Mouse (Mus musculus): ENCODE results near the gene Arhgap31. TPM values are rescaled to one million over a fixed set of nuclear protein-coding genes. Genes with fewer than 3 reads are reported as not detected.

Gene Arhgap31
- total RNA-seq, 2 experiments from 2014 or later, result 18.0 to 18.7 TPM

- no peak for DNase-seq
- intact Hi-C loops (cut with DNase I), result no loop called here
These were observed 50.5 kb downstream of the Arhgap31 start for GRCm38 (mm10) chr16:38662575-38662974.

DNA sequence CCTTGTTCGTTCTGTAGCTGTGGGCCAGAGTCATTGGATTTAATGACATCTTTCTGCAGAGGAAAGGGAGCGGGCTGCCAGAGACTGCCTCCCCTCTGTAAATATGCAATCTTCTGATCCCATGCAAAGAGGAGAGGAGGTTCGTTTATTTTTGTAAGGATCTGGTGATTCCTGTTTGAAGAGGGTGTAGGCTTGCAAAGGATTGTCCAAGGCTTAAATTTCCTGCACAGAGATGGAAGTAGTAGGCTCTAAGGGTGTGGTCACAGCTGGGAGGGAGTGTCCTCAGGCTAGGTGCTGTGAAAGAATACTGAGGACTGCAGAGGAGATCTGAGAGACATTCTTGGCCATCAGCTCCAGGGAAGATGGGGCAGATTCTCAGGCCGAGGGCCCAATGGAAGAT, 58.8 kb downstream of the Arhgap31 start:
- intact Hi-C loops (cut with DNase I), result no loop called here
- DNase-seq, result no peak

- DNase-seq, result no peak
- intact Hi-C loops (cut with DNase I), result no loop called here
These were observed 59.6 kb downstream of the Arhgap31 start for GRCm38 (mm10) chr16:38653390-38653871.

DNA sequence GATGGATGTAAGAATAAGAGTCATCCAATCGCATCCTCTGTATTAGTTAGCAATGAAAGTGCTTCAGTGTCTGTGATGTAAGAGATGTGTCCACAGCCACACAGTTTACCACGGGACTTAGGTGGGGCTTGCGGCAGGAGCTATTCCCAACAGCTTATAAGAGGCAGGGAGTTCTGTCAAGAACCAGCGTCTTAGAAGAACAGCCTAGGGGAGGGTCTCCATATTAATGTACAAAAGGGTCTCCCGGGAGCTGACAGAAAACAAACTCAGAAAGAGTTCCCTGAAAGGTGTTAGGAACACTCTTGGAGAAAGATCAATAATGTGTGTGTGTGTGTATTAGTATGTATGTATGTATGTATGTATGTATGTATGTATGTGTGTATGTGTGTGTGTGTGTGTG, 60.4 kb downstream of the Arhgap31 start:
- intact Hi-C loops (cut with DNase I), result no loop called here
- DNase-seq, result no peak

DNA sequence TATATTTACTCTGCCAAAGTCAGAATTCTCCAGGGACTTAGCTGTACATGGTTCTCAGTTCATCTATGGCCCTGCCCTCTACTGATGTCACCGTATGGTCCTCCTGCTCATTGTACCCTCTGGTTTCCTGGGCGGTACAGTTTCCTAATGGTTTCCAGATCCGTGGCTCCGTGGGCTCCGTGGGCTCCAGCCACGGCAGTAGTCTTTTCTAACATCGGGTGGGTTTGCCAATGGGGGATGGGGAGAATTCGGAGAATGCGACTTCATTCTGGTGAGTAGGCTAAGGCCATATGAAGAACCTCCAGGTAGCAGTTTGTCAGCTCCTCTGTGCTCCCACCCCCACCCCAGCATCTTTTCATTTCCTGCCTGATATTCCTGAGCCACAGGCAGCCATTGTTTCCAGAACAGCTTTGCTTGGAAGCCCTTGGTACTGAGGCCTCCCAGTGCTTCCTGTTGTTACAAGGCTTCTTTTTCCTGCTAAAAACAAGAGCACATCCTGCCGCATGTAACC, 61.3 kb downstream of the Arhgap31 start:
- no peak for DNase-seq
- intact Hi-C loops (cut with DNase I), result no loop called here

- DNase-seq, result no peak
These were observed 61.8 kb downstream of the Arhgap31 start for GRCm38 (mm10) chr16:38651306-38651705.

DNA sequence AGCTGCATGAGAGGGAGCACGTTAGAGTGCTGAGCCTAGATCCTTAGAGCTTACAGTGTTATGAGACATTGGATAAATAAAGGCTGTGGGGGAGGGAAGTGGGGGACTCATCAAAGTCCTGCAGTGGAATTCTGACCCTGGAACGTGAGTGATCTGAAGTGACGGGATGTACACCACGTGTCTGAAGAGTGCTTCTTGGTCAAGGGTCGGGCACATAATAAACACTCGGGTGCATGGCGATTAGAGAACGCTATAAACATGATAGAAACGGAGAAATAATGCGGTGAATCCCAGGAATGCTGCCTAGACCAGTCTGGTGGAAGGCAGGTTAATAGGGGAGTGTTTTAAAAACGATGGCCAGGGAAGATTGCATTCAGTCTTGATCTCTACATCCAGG, 63.6 kb downstream of the Arhgap31 start:
- intact Hi-C loops (cut with DNase I), result no loop called here
- no peak for DNase-seq

More at GRCm38 (mm10) chr16:38651306-38651705, 61.8 kb downstream of the Arhgap31 start:
- intact Hi-C loops (cut with DNase I), result no loop called here

DNA sequence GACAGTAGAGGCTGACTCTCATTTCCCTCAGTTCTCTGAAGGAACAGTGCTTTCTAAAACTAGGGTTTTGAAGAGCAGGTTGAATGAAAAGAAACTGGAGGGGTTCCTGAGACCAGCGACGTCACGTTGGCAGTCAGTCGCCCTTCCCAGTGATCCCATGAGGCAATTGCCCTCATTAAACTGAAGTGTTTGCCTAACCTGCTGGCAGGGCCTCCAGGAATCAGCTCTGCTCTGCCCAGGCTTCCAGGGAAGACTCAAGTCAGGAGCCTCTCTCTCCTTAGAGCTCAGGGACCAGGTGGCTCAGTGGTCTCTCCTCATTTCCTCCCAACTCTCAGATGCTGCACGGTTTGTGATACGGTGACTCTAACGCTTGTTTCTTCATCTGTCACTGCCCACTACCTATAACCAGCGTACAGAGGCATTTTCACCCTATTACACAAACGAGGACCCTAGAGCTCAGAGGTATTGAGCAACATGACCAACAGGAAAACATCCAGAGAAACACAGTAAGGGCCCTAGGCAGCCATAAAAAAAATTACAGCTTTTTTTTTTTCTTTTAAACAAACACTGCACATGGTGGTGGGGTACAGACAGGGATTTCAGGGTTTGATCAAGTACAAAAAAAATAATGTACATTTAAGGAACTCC, 64.2 kb downstream of the Arhgap31 start:
- intact Hi-C loops (cut with DNase I), result no loop called here
- no peak for DNase-seq

DNA sequence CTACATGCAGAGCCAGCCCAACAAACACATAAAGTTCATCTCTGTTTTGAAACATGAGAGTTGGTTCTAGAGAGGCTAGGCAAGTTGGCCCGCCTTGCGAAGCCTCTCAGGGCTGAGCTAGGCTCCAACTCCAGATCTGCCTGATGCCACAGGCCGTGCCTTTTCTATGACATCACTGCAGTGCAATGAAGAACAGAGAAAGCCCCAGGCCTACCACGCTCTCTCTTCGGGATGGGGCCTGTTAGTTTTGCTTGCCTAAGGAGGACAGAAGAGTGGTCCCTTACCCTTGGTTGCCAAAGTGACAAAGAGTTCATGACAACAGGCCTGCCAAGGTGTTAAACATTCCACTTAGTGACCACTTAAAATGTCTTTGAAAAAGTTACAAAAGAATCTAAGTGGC, 64.9 kb downstream of the Arhgap31 start:
- DNase-seq, result no peak
- intact Hi-C loops (cut with DNase I), result no loop called here

GRCm38 (mm10) chr16:38644455-38644854, 68.6 kb downstream of the Arhgap31 start:
- intact Hi-C loops (cut with DNase I), result no loop called here

GRCm38 (mm10) chr16:38637085-38637484, 76.0 kb downstream of the Arhgap31 start:
- DNase-seq, result peak; percentile 19
- intact Hi-C loops (cut with DNase I), result no loop called here

More at GRCm38 (mm10) chr16:38644455-38644854, 68.6 kb downstream of the Arhgap31 start:
- DNase-seq, result no peak

DNA sequence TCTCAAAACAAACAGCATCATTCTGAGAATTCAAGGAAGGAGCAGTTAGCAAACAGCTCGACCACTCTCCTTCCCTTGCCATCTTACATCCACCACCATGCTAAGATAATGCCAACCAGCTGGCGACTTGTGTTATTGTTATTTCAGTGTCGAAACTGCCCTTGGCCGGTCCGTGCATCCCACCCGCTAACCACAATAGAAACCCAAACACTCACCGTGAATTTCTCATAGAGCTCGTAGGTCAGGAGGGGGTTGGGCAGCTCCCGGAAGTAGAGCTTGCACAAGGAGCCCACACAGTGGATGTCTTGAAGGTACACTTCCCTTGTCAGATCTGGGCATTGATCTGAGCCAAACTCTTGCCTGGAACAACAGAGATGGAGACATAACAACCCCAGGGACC, 76.4 kb downstream of the Arhgap31 start:
- intact Hi-C loops (cut with DNase I), result no loop called here
- no peak for DNase-seq

- intact Hi-C loops (cut with DNase I), result no loop called here
These were observed 77.2 kb downstream of the Arhgap31 start for GRCm38 (mm10) chr16:38635833-38636390.

DNA sequence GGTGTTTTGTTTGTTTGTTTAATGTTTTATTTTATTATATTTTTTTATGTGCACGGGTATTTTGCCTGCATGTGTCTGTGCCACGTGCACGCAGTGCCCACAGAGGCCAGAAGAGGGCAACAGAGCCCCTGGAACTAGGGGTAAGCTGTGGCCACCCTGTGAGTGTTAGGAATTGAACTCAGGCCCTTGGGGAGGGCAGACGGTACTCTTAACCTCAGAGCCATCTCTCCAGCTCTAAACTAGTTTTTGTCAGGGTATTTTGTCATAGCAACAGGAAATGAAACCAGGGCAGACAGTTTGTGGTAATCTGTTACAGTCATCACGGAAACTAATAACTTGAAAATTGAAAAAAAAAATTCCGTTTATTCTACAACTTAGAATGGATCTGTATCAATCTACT, 80.9 kb downstream of the Arhgap31 start:
- intact Hi-C loops (cut with DNase I), result no loop called here
- peak; percentile 67 for DNase-seq

More at GRCm38 (mm10) chr16:38635833-38636390, 77.2 kb downstream of the Arhgap31 start:
- no peak for DNase-seq

- no peak for DNase-seq
- intact Hi-C loops (cut with DNase I), result no loop called here
These were observed 87.2 kb downstream of the Arhgap31 start for GRCm38 (mm10) chr16:38625811-38626369.

DNA sequence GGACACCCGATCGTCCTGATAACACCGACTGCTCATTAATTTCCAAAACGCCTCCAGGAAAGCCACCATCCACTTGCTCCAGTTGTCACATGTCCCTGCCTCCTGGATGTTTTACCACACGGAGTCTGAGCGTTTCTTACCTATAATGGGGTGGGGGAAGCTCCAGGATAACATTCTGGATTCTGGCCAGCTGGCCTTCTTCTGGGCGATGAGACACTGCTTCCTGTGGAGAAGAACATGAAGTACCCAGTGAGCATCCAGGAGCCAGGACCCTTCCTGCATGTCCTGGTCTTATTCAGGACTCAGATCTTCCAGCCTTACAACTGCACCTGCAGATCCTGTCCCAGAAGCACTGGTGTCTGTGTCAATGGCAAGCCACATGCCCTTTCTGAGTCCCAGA, 87.7 kb downstream of the Arhgap31 start:
- intact Hi-C loops (cut with DNase I), result no loop called here

DNA sequence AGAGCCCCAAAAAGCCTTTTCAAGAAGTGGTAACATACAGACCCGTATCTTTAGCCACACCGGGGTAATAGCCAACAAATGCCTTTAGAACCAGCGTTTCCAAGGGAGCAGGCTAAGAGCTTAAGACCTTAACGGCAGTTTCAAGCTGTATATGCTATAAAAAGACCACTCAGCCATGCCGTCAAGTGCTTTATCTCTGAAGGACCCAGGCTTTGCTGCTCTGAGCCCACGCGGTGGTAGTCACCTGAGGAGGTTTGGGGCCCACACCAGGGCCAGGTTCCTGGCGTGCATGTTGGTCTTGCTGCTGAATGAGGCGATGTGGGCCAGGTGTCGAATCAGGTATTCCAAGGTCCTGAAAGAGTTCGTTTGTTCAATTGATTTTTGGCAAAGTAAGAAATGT, 88.8 kb downstream of the Arhgap31 start:
- intact Hi-C loops (cut with DNase I), result no loop called here
- no peak for DNase-seq

More for the DNA sequence above, 87.7 kb downstream of the Arhgap31 start:
- DNase-seq, result no peak

GRCm38 (mm10) chr16:38622283-38622682, 90.8 kb downstream of the Arhgap31 start:
- no peak for DNase-seq
- intact Hi-C loops (cut with DNase I), result no loop called here

GRCm38 (mm10) chr16:38620696-38621450, 92.2 kb downstream of the Arhgap31 start:
- intact Hi-C loops (cut with DNase I), result no loop called here
- no peak for DNase-seq

- intact Hi-C loops (cut with DNase I), result loop anchor here (10.0 kb wide), 2 partner anchors 106 to 196 kb away; no protein-coding TSS in a partner anchor
These were observed 94.0 kb downstream of the Arhgap31 start for GRCm38 (mm10) chr16:38619054-38619453.

DNA sequence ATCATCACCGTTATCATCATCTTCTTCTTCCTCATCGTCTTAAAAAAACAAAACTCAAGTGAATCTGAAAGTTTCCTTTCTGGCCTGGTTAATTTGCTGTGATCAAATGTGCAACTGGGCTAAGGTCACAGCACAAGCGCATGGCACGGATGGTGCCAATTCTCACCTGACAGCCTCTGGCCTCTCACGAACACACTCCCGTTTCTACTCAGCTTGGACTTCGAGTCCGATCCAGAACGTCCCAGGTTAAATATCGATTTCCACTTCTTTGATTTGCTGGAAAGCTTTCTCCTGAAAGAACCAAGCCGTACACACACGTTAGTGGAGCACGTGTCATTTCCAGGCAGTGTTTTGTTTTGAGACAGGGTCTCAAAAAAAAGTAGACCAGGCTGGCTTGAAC, 95.1 kb downstream of the Arhgap31 start:
- DNase-seq, result no peak
- intact Hi-C loops (cut with DNase I), result loop anchor here (10.0 kb wide), 2 partner anchors 107 to 197 kb away; no protein-coding TSS in a partner anchor

More at GRCm38 (mm10) chr16:38619054-38619453, 94.0 kb downstream of the Arhgap31 start:
- peak; percentile 83 for DNase-seq
